Mouse (Mus musculus) left cerebral cortex, postnatal 10 days (tissue): ENCODE data around the gene Fcrl1. TPM values are rescaled to one million over a fixed set of nuclear protein-coding genes. Genes with fewer than 3 reads are reported as not detected.
"Not testable (repeated sequence)": the region's sequence is repeated elsewhere in the genome, so short reads cannot be mapped to it uniquely, and the experiment has no call there.

Experiments used
- DNase-seq, 2 experiments: peaks; one replicate each; pipeline ENCODE4 v3.0.0; 2021 to 2022; ENCODE audit warnings: low spot score in 2 of 2, mixed read lengths in 1 of 2; ENCODE audit errors: extremely low spot score in 1 of 2
- intact Hi-C: fragments of 180-260 bp; cut with DNase I; formaldehyde crosslinking; loops from one replicate; pipeline ENCODE4 v1.15.1; 2025
- total RNA-seq, 2 experiments: library from RNA; stranded (reverse); gene quantifications; 2 replicates each; pipeline ENCODE4 v1.2.3; 2021

Fcrl1 gene
- total RNA-seq: under 1 TPM; 0.24 to 0.61 TPM

- DNase-seq: no peak
- intact Hi-C loops: no loop called here
Measured at GRCm38 (mm10) chr3:87376195-87377165, at the start of gene Fcrl1. Gene Fcrl1 (plus strand): TSS chr3:87376387.

DNA sequence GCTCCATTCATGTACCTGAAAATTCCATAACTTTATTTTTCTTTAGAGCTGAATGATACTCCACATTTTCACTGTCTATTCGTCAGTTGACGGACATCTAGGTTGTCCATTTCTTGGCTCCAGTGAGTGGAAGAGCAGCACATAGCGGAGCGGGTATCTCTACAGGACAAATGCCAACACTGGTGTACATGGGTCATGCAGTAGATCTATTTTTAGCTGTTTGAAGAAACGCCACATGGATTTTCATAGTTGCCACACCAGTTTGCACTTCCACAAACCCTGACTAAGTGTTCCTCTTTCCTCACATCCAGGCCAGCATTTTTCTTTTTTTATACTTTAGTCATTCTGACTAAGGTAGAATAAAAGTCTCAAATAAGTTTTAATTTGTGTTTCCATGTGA, 38.3 kb upstream of the Fcrl1 start:
- no peak for DNase-seq

GRCm38 (mm10) chr3:87350992-87351391, 25.2 kb upstream of the Fcrl1 start:
- DNase-seq, intact Hi-C loops: not testable (repeated sequence)

More for the DNA sequence above, 38.3 kb upstream of the Fcrl1 start:
- intact Hi-C loops: no loop called here

DNA sequence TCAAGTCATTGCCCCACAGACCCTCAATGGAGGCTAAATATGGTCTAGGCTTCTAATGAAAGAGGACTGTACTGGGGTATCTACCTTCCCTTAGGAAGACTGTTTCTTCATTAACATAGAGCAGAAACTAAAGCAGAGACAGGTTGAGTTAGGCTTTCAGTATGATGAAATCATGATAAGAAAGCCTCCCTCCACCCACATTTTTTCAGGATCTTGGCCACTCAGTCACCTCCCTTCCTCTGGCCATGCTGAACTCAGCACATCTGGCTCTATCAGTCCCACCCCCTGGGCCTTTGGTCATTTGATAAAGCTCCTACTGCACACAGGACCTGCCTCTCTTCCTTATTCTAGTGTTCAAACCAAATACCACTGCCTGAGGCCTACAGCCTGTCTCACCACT, 18.6 kb upstream of the Fcrl1 start, which contains the start of gene Cd5l:
Gene Cd5l, plus strand, starts transcription at position 301 of the 400 bp plus-strand sequence.
- intact Hi-C loops: no loop called here
- no peak for DNase-seq

GRCm38 (mm10) chr3:87359215-87359614, 17.0 kb upstream of the Fcrl1 start:
- DNase-seq: no peak
- intact Hi-C loops: no loop called here

GRCm38 (mm10) chr3:87360466-87360865, 15.7 kb upstream of the Fcrl1 start:
- no peak for DNase-seq
- intact Hi-C loops: no loop called here

- no peak for DNase-seq
- intact Hi-C loops: no loop called here
Measured at GRCm38 (mm10) chr3:87365691-87366090, 10.5 kb upstream of the Fcrl1 start.

DNA sequence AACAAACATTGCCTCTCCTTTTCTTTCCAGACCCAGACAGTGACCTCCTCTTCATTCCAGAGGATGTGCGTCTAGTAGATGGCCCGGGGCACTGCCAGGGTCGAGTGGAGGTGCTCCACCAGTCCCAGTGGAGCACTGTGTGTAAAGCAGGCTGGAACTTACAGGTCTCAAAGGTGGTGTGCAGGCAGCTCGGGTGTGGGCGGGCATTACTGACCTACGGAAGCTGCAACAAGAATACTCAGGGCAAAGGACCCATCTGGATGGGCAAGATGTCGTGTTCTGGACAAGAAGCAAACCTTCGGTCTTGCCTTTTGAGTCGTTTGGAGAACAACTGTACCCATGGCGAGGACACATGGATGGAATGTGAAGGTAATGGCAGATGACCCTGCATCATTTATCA, 8.7 kb upstream of the Fcrl1 start:
- DNase-seq: no peak
- intact Hi-C loops: no loop called here

DNA sequence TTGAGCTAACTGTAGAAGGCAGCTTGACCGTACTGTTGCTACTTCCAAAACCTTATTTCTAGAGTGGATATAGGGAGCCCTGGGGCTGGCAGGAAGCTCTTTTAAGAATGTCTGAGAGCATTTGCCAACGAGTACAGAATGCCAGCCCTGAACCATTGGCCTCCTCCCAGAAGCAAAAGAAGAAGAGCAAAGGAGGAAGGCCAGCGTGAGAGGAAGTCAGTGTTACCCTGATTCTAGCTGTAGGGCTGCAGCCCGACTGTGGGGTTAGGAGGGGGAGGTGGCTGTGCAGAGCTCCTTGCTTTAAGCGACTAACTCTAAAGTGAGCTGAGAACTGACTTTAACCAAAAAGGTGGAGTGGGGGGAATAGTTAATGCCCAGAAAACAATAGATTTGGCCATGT, 7.0 kb upstream of the Fcrl1 start:
- DNase-seq: no peak
- intact Hi-C loops: no loop called here

DNA sequence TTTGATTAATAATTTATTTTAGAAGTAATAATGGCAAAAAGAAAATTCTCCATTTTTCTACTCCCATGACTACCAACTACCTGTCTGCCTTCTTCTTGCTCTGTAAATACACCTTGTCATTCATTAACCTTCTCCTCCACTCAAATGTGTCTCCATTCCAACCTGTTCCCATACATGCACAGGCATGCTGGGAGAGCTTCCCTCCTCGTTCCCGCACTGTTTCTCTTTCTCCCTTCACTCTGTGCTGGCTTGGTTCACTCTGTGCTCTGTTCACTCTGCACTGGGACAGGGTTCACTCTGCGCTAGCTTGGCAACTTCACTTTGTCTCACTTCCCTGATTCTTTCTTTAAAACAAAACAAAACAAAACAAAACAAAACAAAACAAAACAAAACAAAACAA, 1.0 kb downstream of the Fcrl1 start:
- intact Hi-C loops: no loop called here
- DNase-seq: no peak

DNA sequence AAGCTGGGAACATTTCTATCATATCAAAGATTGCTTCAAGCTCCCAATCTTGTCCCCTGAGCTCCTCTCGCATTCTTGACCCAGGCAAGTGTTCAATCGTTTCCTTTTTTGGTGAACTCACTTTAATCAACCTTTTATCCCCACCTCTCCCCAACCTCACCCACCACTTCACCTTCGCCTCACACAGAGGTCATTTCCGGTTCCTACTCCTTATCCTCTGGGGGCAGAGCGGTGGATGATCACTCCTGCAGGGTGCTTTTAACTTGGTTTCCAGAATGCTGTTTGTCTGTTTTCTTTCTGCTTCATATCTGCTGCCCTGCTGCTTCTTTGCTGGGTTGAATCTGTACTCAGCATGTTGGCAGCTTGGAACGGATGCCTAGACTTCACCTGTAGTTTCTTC, 1.5 kb downstream of the Fcrl1 start:
- no peak for DNase-seq
- intact Hi-C loops: no loop called here

- DNase-seq, intact Hi-C loops: not testable (repeated sequence)
Measured at GRCm38 (mm10) chr3:87379641-87380315, 3.6 kb downstream of the Fcrl1 start.

DNA sequence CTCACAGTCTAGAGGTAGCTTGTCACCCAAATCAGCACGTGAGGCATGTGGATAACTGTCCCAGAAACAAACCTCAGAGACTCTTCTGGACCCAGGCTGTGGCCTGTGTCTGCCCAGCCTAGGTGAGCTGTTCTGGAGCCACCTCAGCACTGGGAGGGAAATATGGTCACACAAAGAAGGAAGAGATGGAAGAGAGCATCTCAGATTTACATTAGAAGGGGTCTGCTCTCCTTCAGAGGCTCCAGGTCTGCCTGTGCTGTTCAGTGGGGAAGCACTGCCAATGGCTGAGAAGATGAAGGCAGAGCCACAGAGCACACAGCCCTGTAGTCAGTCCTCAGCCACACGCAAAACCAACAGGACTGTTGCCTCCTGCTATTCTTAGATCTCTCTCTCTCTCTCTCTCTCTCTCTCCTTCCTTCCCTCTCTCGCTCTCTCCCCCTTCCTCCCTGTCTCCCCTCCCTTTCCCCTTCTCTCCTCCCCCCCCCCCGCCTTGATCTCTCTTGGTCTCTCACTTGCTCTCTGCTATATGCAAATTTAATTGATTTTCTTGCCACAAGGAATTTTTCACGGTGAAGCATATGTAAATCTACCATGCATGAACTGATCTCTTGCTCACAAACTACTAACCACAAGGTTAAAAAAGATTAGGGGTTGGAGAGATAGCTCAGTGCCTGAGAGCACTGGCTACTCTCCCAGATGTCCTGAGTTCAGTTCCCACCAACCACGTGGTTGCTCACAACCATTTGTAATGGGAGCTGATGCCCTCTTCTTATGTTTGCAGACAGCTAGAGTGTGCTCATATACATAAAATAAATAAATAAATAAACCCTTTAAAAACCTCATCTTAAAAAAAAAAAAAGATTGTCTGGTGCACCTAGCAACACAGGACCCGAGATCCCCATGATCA, 5.9 kb downstream of the Fcrl1 start:
- no peak for DNase-seq
- intact Hi-C loops: no loop called here

GRCm38 (mm10) chr3:87383308-87383707, 7.1 kb downstream of the Fcrl1 start:
- DNase-seq: no peak

DNA sequence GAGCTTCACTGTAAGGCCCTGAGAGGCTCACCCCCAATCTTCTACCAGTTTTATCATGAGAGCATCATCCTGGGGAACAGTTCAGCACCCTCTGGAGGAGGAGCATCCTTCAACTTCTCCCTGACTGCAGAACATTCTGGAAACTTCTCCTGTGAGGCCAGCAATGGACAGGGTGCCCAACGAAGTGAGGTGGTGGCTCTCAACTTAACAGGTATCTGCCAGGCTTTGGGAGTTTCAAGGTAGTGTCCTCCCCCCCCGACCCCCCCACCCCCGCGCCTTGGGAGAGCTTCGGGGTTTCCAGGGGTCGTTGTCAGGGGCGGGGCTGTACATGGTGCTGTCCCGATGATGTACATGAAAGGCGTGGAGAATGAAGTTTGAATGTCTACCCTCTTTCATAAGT, 8.9 kb downstream of the Fcrl1 start:
- intact Hi-C loops: no loop called here
- no peak for DNase-seq

More at GRCm38 (mm10) chr3:87383308-87383707, 7.1 kb downstream of the Fcrl1 start:
- intact Hi-C loops: no loop called here

GRCm38 (mm10) chr3:87390935-87391334, 14.7 kb downstream of the Fcrl1 start:
- intact Hi-C loops: no loop called here

DNA sequence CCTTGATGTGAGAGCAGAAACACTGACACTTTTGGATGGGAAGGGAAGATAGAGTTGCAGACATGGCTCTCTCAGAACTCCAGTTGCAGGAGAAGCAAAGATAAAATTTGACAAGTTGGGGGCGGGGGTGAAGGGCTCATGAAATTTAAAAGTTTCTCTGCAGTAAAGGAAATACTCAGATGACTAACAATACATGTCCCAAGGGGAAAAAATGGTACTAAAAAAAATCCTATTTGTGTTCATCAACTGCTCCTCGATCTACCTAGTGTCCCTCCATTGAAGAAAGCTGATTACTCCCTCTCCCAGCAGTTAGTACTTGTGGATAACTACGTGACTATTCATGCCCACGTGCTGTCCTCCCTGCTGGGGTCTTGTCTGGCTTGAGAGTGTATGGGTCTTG, 22.6 kb downstream of the Fcrl1 start:
- no peak for DNase-seq
- intact Hi-C loops: no loop called here

More at GRCm38 (mm10) chr3:87390935-87391334, 14.7 kb downstream of the Fcrl1 start:
- DNase-seq: no peak

DNA sequence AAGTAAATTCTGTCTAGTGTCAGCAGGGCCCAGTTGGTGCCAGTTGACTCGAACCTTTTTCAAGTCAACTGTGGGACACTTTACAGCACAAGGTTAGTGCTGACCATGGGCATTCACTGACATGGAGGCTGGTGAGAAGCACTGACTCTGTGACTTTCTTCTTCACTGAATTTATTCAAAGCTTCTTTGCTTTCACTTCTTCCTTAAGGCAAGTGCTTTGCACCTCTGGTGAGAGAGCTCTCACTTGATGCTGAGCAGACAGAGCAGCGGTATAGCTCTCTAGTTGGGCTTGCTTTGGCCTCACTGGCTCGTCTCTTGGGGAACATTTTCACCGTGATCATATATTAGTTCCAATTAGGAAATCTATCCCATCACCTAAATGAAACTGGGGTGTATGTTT, 23.7 kb downstream of the Fcrl1 start:
- intact Hi-C loops: no loop called here
- no peak for DNase-seq

DNA sequence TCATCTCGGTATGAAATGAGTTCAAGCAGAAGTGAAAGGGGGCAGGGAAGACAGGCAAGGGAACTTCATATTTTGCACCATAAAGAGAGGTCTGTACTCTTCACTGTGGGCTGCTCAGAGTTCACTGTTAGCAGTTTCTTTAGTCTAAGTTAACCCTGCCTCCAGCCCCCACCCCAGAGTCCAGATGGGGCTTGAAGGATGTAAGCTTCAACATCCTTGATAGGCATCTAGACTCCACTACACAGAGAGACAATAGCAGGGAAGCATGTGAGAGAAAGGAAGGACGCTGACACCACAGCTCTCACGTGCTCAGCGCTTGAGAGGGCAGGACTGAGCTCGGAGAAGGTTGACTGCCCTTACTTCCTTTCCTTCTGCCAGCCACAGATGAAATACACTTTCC, 25.1 kb downstream of the Fcrl1 start:
- no peak for DNase-seq

More for the DNA sequence above, 25.1 kb downstream of the Fcrl1 start:
- intact Hi-C loops: no loop called here
